Mouse (Mus musculus) liver, embryonic 14.5 days (tissue): Measurements from ENCODE around the gene Acot7. TPM values are rescaled to one million over a fixed set of nuclear protein-coding genes. Genes with fewer than 3 reads are reported as not detected.

Experiments used
- ATAC-seq: fragments of 200-750 bp; cut with Nextera tagmentation; 2 replicates; pipeline ENCODE4 v1.8.0; 2017; ENCODE audit warnings: moderate number of reproducible peaks, mild to moderate bottlenecking, moderate library complexity; ENCODE audit not compliant: insufficient read depth
- DNase-seq, 3 experiments: peaks; one replicate each; pipeline ENCODE4 v3.0.0-alpha.2; 2012 to 2013; ENCODE audit warnings: low read depth in 3 of 3, low spot score in 3 of 3
- H3K27ac ChIP-seq: fragments of 300-500 bp; sonication (generic); 2 replicates; pipeline ENCODE4 v1.5.1; 2014; ENCODE audit warnings: moderate library complexity, mild to moderate bottlenecking, control low read depth, inconsistent platforms
- H3K27me3 ChIP-seq: fragments of 300-500 bp; sonication (generic); 2 replicates; pipeline ENCODE4 v1.6.1; 2014; ENCODE audit warnings: mild to moderate bottlenecking, low read length, moderate library complexity; ENCODE audit not compliant: control insufficient read depth, insufficient read depth
- H3K36me3 ChIP-seq: fragments of 300-500 bp; sonication (generic); replicated peaks from 2 replicates; pipeline ENCODE4 v1.6.1; 2014; ENCODE audit warnings: low read depth; ENCODE audit not compliant: control insufficient read depth, insufficient read depth
- H3K4me1 ChIP-seq, 2 experiments: fragments of 200-500 bp in 1 of 2; fragments of 300-500 bp in 1 of 2; sonication (generic) in 1 of 2; replicated peaks; 2 replicates each; pipeline ENCODE4 v1.6.1; 2012 to 2014; ENCODE audit warnings: antibody characterized with exemption in 1 of 2, inconsistent platforms in 1 of 2, low read length in 1 of 2; ENCODE audit not compliant: control insufficient read depth in 2 of 2, insufficient read depth in 2 of 2
- H3K4me2 ChIP-seq: fragments of 300-500 bp; sonication (generic); 2 replicates; pipeline ENCODE4 v1.6.1; 2014; ENCODE audit warnings: low read depth, mild to moderate bottlenecking, control low read depth, moderate library complexity
- H3K4me3 ChIP-seq, 2 experiments: fragments of 200-500 bp in 1 of 2; fragments of 300-500 bp in 1 of 2; sonication (generic) in 1 of 2; 2 replicates each; pipeline ENCODE4 v1.5.1; 2012 to 2014; ENCODE audit warnings: low read depth in 2 of 2, low read length in 2 of 2, mild to moderate bottlenecking in 2 of 2, control low read depth in 1 of 2, inconsistent platforms in 1 of 2, moderate library complexity in 1 of 2; ENCODE audit not compliant: insufficient read depth in 1 of 2
- H3K9ac ChIP-seq: fragments of 300-500 bp; sonication (generic); replicated peaks from 2 replicates; pipeline ENCODE4 v1.6.1; 2014; ENCODE audit warnings: mild to moderate bottlenecking, control low read depth, moderate library complexity
- H3K9me3 ChIP-seq: fragments of 300-500 bp; sonication (generic); 2 replicates; pipeline ENCODE4 v1.6.1; 2016; ENCODE audit warnings: low read length, mixed read lengths; ENCODE audit not compliant: control insufficient read depth
- CTCF ChIP-seq: IDR thresholded peaks from 2 replicates; pipeline ENCODE4 v1.5.1; 2016; ENCODE audit warnings: antibody characterized with exemption, low read depth, control low read depth
- EP300 ChIP-seq: IDR thresholded peaks from 2 replicates; pipeline ENCODE4 v1.6.1; 2016; ENCODE audit warnings: antibody characterized with exemption, low read depth
- WGBS: fragments of 180-500 bp; shearing (Covaris S2); extraction: QIAGEN DNeasy Blood & Tissue Kit; methylation state at CpG from one replicate; pipeline ENCODE4 v1.1.7; 2014; ENCODE audit not compliant: insufficient replicate concordance; 5-methylcytosine and 5-hydroxymethylcytosine counted together
- polyA plus RNA-seq, 2 experiments: library from polyadenylated mRNA; depleted of rRNA in 1 of 2; stranded (reverse) in 1 of 2; unstranded in 1 of 2; fragments of >200 nt; fragmentation: Nextera tagmentation in 1 of 2; extraction: Ambion mirVana in 1 of 2; gene quantifications; 2 replicates each; pipeline versions ENCODE4 v1.2.1 to v1.2.3; 2012 to 2014

Gene Acot7
- polyA plus RNA-seq (2012; rRNA removed) (10.8 and 12.5 TPM in 2 replicates), polyA plus RNA-seq (2014; fragmentation: Nextera tagmentation; extraction: Ambion mirVana) (12.2 and 13.0 TPM in 2 replicates)

- Histone ChIP-seq H3K27ac (no peak within 1 kb of the TSS; the same call in 1 of the 2 replicates), H3K4me3 (peak within 1 kb of the TSS; percentile 72 to 75), H3K4me1 (peaks cover 12% of the 10 kb centered on the region in 2 experiments), H3K9me3 (no peaks in the 10 kb centered on the region), H3K9ac (peak within 1 kb of the TSS; percentile 69), H3K4me2 (peak within 1 kb of the TSS; percentile 89), H3K27me3 (peaks cover 7% of the 10 kb centered on the region; the same call in 1 of the 2 replicates), H3K36me3 (no peaks in the 10 kb centered on the region)
- ATAC-seq (peak; percentile 96), DNase-seq (peak; percentile 78 to 81 (median 79))
- WGBS, result under 1% methylated on average over 73 of the region's 108 CpGs
- TF ChIP-seq EP300, result no peak
- TF ChIP-seq CTCF, result no peak
Measured at GRCm38 (mm10) chr4:152177537-152178343, at the start of gene Acot7. Gene Acot7, plus strand, starts transcription at chr4:152178134.

GRCm38 (mm10) chr4:152128784-152129183 is 49.1 kb upstream of the Acot7 start:
- peaks cover 100% of the 10 kb centered on the region for H3K27me3 ChIP-seq
- no peaks in the 10 kb centered on the region for H3K4me1 ChIP-seq
- H3K9ac ChIP-seq, result no peak overlapping the region
- ATAC-seq (no peak), DNase-seq (no peak)
- no peak overlapping the region for H3K27ac ChIP-seq
- H3K9me3 ChIP-seq, result no peaks in the 10 kb centered on the region
- no peak overlapping the region for H3K4me3 ChIP-seq
- TF ChIP-seq EP300 (no peak), CTCF (no peak)
- H3K36me3 ChIP-seq, result no peaks in the 10 kb centered on the region
- H3K4me2 ChIP-seq, result peak overlapping the region; percentile 13
- WGBS, result 59% methylated on average over 5 of the region's 5 CpGs

DNA sequence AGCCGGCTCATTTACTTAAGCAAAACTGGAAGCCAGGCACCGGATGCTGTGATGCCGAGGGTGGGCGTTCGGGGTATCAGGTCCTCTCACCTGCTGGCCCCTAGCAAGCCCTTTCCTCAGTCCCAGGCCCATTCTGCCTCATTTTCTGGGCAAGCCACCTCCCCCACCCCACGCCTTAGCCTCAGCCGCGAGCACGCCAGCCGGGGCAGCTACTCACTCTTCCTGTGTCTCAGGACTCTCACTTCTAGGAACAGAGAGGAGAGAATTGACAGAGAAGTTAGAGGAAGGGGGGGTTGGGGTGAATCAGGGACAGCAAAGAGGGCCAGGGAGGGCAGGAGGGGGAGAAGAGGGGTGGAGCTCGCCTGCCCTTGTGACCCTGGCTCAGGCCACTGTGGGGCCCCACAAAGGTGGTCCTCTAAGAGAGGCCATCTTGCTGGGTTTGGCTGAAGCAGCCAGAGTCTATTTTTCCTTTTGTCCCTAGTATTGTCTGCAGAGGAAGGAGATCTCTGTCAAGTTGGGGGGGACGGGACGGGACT is 48.5 kb upstream of the Acot7 start:
- TF ChIP-seq CTCF, result no peak
- no peak for TF ChIP-seq EP300
- DNase-seq, result no peak
- peak overlapping the region; percentile 13 for H3K4me2 ChIP-seq
- no peak overlapping the region for H3K9ac ChIP-seq
- H3K4me1 ChIP-seq, result no peaks in the 10 kb centered on the region
- peaks cover 99% of the 10 kb centered on the region for H3K27me3 ChIP-seq
- no peaks in the 10 kb centered on the region for H3K36me3 ChIP-seq
- no peaks in the 10 kb centered on the region for H3K9me3 ChIP-seq
- no peak overlapping the region for H3K4me3 ChIP-seq
- WGBS, result 23% methylated on average over 13 of the region's 13 CpGs
- no peak for ATAC-seq
- H3K27ac ChIP-seq, result no peak overlapping the region

GRCm38 (mm10) chr4:152130771-152131653 is 46.9 kb upstream of the Acot7 start:
- under 1% methylated on average over 84 of the region's 85 CpGs for WGBS
- DNase-seq (no peak), ATAC-seq (peak; percentile 56)
- H3K27ac ChIP-seq, result no peak overlapping the region
- H3K4me3 ChIP-seq, result peak overlapping the region; percentile 7 to 45; a peak in 2 of 4 replicates
- H3K9me3 ChIP-seq, result no peaks in the 10 kb centered on the region
- no peak overlapping the region for H3K9ac ChIP-seq
- no peaks in the 10 kb centered on the region for H3K36me3 ChIP-seq
- no peaks in the 10 kb centered on the region for H3K4me1 ChIP-seq
- peaks cover 85% of the 10 kb centered on the region for H3K27me3 ChIP-seq
- TF ChIP-seq EP300 (no peak), CTCF (peak; percentile 59)
- peak overlapping the region; percentile 53 for H3K4me2 ChIP-seq
